Mouse (Mus musculus): ENCODE results near the gene Foxs1.

GRCm38 (mm10) chr2:152907114-152907943 lies 25.7 kb downstream of the Foxs1 start:
- TF ChIP-seq CTCF (IDR thresholded peaks at IDR 0.05; ENCODE audit: extremely low read depth, insufficient read depth, low read length) (no peak), POLR2A (IDR thresholded peaks at IDR 0.05; ENCODE audit: extremely low read depth, insufficient read depth, low read length) (no peak)

Measured in cortical plate, adult 2 months (tissue).